Mouse (Mus musculus) cerebellum, adult 9-10 months (tissue): Measurements from ENCODE around the gene Rere.
"Not testable (repeated sequence)": the region's sequence is repeated elsewhere in the genome, so short reads cannot be mapped to it uniquely, and the experiment has no call there.

Source experiments
- DNase-seq: peaks from one replicate; pipeline ENCODE4 v3.0.0; 2022

Gene Rere

DNA sequence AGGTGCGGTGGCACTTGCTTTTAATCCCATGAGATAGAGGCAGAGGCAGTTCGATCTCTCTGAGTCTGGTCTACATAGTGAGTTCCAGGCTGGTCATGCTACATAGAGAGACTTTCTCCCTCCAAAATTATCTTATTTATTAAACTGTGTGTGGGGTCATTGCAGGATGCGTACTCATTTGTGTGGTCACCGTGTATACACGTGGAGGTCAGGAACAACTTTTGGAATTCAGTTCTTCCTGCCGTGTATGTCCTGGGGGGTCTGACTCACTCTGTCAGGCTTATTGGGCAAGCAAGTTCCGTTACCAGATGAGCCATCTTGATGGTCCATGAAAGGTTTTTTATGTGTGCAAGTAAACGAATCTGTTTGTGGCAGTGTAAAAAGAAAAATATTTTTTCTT lies 5.5 kb downstream of the Rere start:
- DNase-seq = no peak

DNA sequence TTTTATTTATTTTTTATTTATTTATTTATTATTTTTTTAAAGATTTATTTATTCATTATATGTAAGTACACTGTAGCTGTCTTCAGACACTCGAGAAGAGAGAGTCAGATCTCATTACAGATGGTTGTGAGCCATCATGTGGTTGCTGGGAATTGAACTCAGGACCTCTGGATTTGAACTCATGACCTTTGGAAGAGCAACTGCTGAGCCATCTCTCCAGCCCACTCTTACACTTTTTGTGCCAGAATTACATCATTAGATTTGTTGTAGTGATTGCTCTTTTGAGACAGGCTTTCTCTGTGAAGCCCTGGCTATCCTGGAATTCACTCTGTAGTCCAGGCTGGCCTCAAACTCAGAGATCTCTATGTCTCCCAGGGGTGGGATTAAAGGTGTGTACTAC lies 6.0 kb downstream of the Rere start:
- DNase-seq = not testable (repeated sequence)

DNA sequence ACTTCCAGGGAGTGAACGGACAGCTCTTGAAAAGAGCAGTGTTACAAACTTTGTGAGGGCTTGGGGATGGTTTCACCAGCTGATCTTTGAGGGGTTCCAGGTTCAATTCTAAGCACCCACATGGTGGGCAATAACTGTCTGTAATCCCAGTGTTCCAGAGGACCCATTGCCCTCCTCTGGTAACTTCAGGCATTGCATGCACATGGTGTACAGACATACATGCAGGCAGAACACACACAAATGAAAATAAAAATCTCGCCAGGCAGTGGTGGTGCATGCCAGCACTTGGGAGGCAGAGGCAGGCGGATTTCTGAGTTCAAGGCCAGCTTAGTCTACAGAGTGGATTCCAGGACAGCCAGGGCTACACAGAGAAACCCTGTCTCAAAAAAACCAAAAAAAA lies 10.5 kb downstream of the Rere start:
- no peak for DNase-seq

DNA sequence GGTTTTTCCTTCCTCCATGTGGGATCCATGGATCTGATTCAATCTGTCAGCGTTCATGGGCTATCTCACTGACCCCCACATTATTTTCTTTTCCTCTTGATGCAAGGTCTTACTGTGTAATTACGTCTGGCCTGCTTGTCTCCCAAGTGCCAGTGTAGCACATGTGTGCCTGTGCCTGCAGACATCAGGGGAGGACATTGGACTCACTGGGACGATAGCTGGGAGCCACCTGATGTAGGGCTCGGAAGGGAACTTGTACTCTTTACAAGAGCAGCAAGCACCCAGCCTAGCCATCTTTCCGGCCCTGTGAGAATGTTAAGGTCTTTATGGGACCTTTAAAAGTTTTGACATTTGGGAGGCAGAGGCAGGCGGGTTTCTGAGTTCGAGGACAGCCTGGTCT lies 13.4 kb downstream of the Rere start:
- no peak for DNase-seq

DNA sequence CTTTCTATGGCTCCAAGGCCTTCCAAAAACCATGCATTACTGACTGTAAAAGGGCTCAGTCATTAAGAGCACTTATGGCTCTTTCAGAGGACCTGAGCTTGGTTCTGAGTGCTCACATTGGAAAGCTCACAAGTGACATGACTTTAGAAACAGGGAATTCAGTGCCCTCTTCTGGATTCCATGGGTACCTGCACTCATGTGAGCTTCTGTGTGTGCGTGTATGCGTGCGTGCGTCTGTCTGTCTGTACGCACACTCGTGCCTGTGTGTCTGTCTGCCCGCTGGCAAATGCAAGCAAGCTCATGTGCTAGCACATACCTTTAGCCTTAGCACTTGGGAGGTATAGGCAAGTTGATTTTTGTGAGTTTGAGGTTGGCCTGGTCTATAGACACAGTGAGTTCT lies 14.5 kb downstream of the Rere start:
- no peak for DNase-seq

DNA sequence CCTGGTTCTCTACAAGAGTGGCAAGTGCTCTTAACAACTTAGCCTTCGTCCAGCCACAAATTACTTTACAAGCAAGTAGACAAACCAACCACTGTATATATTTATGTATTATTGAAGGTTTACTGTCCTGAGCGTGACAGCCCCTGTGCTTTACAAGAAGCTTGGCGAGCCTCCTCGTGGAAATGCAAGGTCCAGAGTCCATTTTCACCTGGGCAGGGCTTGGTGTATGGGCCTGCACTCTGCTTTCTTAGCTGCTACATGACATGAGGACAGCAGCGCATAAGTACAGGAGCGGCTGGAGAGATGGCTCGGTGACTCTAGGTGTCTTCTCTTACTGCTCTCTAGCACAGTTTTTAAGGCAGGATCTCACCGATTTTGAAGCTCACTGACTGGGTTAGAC lies 21.3 kb downstream of the Rere start:
- no peak for DNase-seq

DNA sequence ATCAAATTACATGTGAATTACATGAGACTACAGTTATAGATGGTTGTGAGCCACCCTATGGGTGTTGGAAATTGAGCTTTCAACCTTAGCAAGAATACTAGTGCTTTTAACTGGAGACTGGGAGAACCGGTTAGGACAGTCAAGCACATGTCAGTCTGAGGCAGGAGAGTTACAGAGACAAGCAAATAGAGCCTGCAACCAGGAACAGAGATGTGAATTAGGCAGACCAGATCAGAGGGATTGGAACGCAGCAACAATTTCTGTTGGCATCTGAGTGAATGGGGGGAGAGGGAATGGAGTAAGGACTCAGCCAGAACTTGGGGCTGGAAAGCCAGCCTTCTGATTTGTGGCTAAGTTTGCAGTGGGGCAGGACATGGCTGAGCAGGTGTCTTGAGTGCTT lies 25.3 kb downstream of the Rere start:
- DNase-seq = no peak

DNA sequence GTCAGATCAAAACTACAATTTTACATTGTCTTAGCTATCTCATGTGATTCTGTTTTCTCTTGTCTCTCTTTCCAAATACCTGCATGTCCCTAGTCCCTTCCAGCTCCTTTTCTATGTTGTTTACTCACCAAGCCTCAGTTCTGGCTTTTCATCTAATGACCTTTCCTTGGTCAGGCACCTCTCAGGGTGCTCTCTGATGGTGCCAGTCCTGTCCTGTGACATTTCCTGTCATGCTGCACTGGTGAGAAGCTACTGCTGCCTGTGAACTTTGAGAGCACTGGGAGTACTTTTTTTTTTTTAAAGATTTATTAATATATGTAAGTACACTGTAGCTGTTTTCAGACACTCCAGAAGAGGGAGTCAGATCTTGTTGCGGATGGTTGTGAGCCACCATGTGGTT lies 25.8 kb downstream of the Rere start:
- DNase-seq = no peak

DNA sequence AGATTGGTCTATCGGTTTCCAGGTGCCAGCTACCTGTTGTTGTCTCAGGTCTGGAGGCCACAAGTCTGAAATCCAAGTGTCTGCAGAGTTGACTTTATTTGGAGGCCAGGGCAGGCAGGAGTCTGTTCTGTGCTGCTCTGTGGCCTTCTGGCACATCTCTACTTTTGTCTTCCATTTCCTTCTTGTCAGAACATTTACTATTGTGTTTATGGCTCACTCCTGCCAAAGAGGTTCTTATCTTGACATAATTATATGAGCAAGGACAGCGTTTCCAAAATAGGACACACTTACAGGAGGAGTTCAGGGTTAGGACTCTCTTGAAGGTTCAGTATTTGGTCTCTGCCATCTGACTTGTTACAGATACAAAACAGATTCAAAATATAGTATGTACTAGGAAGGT lies 30.0 kb downstream of the Rere start:
- DNase-seq = no peak

DNA sequence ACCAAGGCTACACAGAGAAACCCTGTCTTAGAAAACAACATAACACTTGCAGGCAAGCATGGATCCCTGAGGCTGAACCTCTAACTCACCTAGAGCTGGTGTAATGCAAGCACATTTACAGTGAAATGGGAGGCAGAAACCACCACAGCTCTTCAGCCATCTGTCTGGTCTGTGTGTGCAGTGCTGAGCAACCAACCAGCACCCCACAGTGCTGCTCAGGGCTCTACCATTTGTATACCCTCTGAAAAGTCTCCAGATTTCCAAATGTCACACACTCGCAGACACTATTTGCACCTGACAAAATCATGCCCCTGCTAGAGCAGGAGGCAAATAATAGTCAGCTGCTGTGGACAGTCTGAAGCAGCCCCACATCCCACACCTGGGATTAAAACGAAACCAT lies 31.2 kb downstream of the Rere start:
- peak; percentile 81 for DNase-seq

DNA sequence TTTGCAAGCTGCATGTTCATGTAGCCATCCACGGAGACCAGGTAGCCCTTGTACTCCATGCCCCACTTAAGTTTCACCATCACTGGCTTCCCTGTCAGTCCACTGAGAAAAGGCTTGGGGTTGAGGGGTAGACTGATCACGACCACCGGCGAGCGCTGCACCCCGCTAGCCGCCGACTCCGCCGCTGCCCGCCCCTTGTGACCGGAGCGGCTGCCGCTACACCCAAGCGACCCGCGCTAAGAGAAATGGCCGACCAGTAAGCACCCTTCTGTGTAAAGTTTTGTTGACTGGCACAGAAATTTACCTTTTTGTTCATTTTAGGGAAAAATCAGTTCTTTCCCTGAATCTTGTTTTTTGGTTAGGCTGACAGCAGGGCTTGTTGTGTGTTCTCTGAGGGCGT lies 33.9 kb downstream of the Rere start:
- no peak for DNase-seq

DNA sequence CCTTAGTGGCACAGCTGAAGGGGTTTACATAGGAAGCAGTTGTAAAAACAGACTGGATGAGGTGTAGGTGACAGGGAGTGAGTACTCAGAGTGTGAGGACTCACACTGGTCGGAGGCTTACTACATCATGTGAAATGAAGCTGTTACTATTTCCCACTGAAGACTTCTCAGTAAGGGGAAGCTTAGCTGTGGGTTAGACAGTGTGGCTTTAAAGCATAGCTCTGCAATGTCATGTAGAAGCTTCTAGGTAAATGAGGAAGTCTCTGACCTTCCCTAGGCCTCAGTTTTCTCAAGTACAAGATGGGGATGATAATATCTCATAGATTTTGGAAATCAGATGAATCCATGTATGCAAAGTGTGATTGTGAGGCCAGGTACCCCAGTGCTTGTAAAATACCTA lies 35.1 kb downstream of the Rere start:
- DNase-seq = no peak

DNA sequence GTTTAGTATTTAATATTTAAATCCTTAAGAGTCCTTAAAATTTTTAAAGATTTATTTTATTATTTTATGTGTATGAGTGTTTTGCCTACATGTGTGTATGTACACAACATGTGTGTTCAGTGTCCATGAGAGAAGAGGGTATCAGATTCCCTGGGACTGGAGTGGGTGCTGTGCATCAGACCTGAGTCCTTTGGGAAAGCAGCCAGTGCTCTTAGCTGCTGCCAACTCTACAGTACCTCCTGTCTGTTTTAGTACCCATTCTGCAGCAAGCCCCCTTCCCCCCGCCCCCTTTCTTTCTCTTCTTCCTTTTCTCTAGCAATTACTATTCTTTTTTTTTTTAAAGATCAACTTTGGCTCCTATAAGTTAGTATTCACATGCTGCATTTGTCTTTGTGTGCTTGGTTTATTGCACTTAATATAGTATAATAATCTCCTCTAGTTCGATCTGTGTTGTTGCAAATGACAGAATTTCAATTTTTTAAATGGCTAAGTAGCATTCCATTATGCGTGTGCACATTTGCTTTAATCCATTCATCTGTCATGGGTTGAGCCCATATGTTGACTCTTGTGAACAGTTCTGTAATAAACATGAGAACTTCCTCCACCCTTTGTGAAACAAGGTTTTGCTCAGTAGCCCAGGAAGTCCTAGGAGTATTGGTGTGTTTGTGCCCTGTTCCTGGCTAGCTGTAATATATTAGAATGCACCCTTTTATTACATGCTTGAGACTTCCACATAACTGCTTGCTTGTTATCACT lies 43.8 kb downstream of the Rere start:
- no peak for DNase-seq

DNA sequence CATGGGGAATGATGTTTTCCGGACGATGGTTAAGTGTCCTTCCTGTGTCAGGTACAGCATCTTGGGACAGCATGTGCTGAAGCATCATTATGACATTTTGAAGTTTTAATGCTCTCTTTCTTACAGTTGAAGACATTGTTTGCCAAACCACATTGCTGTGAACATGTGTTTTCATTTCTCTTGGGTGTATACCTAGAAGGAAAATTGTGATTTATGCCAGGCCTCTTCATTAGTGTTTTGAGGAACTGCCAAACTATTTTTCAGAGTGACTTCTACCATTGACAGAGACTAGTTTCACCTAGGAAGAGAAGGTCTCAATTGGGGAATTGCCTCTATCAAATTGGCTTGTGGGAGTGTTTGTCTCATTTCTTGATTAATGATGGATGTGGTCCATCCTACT lies 44.6 kb downstream of the Rere start:
- DNase-seq = no peak

DNA sequence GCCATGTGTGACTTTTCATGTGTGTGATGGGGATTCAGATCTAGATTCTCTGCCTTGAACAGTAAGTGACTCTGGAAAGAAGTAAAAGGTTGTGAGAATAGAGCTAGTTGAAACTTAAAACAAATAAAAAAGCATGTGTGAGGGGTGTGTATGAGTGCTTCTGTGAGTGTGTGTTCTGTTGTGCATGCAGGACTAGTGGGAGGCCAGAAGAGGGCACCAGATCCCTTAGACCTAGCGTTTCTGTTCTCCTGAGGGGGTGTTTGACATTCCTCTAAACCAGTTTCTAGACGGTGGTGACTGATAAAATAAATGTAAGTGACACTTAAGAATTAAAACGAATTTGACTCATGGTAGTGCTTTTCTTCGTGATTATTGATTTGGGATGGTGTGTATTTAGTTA lies 46.0 kb downstream of the Rere start:
- no peak for DNase-seq

DNA sequence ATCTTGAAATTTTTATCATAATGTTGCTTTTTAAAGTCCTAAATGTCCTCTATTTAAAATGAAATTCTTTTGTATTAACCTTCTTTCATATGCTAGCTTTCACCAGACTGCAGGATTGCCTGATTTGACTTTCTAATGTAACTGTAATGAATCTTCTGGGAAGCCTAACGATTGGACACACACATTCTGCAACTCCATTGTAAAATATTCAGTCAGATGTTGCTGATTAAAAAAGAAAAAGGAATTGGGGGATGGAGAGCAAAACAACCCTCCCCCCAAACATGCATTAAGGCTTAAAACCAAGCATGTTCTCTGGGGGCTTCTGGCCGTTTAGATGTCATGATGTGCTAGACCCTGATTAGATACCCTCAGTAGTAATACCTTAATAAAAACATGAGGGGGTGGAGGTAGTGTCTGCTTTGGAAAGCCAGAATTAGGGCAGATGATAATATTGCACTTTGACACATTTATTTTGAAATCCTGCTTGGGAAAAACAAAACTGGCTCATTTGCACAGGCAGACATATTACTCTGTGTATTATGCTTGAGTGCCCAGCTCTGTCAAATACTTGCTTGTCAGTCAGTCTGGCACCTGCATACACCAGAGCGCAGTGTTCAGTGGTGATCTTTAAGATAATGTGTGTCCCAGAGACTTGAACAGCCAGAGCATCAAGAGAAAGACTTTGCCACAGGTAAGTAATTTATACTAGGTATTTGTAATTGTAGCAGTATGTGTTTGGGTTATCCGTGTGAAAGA lies 52.7 kb downstream of the Rere start:
- DNase-seq = no peak

DNA sequence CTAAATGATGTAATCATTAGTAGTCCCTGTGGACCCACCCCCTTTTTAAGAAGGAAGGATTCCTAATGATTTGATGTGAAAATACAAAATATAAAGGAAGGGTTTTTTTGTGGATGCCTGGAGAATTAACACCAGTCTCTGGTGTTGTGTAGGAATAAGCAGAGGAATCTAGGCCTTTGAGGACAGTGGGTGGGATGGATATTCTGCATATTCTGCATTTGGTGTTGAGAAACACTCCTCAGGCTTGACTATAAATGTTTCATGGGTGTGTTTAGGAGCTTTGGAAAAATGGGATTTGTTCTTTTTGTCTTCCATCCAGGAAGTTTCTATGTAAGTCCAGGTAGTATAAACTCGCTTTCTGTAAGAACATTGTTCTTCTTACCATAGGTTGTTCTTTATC lies 55.8 kb downstream of the Rere start:
- DNase-seq = no peak

DNA sequence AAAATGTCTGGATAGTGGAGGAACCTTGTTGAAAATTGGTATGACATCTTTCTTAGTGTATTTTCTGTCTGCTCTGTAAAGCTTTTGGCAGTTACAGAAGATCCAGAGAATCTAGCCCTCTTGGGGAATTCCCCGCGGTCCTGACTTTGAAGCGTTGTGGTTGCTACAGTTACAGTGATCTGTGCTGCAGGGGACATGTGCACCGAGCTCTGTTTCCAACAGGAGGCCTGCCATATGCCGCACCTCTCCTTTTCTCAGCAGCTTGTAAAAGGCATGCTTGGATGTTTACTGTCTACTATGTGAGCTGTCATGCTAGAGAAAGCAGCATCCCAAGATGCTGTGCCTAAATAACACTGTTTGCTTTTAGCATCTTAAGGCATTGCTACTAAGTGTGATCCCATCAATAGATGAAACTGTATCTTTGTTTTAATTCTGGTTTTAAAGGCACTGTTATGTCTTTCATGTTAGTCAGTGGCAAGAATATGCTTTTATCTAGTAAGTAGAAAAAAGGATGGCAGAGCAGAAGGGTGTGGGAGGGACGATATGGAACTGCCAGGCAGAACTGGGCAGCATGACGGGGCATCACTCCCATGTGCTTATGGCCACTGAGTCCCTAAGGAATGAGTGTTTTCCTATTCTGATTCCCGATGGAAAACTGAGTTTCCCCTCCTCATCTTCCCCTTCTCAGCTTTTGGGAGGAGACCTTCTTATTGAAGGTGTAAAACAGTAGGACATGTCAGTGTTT lies 57.6 kb downstream of the Rere start:
- DNase-seq = peak; percentile 65

DNA sequence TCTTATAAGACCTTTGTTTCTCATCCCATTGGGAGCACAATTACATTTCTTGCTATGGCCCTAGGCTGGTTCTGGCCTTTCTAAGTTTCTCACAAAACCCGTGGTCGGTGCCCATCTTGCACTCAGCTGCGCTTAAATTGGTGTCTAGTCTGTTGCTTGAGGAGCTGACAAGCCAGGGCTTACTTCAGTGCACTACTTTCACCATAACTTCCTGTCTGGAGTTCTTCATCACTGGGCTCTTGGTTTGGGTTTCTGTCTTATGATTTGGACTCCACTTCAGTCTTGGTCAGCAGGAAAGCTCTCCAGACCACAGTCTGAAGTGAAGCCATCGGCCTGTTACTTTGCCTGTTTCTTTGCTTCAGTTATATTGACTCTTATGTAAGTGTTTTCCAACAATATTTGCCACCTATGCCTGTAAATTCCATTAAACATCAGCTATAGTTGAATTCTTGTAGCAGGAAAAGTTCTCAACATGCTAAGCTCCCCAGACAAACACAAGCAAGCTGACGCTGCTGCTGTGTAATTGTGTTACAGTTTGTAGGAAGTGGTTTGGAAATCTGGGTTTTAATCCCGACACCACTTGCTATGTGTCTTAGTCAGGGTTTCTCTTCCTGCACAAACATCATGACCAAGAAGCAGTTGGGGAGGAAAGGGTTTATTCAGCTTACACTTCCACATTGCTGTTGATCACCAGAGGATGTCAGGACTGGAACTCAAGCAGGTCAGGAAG lies 59.5 kb downstream of the Rere start:
- DNase-seq = no peak

DNA sequence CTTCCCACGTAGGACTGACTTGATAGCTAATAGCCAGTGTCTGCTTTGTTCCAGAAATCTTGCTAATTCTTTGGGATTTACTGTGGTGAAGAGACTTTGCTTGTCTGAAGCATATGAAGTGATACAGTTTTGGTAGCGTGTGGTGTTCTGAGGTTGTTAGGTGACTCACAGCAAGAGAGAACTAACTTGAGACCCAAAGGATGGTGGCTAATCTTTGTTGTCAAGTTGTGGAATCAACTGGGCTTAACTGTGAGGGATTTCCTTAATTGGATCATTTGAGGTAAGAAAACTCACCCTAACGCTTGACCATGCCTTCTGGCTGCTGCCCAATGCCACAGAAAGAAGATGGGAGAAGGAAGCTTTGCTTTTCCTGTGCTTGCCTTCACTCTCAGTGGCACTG lies 63.1 kb downstream of the Rere start:
- no peak for DNase-seq

DNA sequence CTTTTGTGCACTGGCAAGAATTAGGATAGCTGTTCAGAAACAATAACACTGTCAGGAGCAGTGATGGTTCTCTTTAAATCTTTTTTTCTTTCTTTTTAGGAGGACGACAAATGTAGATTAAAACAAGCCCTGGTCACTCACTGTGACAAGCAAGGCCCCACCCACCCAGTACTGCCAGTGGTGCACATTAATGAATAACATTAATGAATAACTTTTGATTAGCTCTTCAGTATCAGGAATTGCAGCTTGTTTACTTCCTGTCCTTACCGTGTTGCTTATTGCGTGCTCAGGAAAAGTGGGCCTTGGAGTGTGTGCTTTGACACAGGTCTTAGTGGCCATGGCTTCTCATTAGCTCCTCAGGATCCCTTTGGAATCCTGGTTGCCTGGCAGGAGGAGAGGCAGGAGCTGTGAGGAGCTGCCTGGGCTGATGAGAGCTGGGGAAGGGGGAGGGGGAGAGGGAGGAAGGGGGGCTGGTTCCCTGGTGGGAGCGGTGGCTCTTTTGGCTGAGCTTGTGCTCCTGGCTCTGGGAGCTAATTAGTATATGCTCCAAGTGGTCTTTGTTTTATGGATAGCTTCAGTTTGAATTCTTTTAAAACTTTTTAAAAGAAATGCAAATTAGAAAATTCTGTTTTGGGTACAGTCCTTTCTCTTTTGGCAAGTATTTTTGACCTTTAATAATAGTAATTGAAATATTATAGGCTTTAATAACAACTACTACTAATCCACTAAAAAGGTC lies 65.4 kb downstream of the Rere start:
- DNase-seq = no peak

DNA sequence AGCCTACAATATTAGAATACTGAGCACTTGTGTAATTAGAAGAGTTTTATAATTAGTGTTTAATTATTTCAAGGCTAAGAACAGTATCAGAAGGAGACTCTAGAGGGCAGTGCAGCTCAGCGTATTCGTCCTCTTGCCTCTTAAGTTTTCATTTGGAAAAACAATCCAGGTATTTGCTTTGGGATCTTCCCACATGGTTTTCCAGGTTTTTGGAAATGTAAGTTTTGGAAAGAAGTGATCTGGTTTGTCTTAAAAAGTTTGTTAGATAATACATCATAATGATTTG lies 65.9 kb downstream of the Rere start:
- peak; percentile 61 for DNase-seq

DNA sequence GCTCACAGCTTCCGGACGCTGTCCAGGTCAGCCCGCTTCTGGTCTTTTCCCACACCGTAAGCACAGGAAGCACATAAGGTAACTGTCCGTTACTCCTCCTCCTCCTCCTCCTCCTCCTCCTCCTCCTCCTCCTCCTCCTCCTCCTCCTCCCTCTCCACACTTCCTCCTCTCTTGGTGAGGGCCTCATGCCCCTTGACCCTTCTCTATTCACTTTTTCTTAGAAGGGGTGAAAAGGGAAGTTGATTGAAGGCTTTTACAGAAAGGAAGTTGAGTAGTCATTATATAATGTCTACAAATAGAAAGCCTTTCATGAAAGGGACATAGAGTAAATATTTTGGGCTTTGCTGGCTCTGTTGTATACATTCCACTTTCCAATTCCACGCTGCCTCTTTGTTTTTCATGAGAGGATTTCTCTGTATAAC lies 68.2 kb downstream of the Rere start:
- DNase-seq = no peak
